Mouse (Mus musculus): ENCODE results near the gene Fli1.

- TF ChIP-seq CTCF (IDR thresholded peaks at IDR 0.05; ENCODE audit: low read depth) (no peak), EP300 (IDR thresholded peaks at IDR 0.05; ENCODE audit: low read depth) (no peak)
These were observed 35.5 kb downstream of the Fli1 start for GRCm38 (mm10) chr9:32506866-32507861.

Data from liver, embryonic 14.5 days (tissue).